Mouse (Mus musculus) embryonic facial prominence, embryonic 11.5 days (tissue): ENCODE data around the gene Olfr728. TPM values are rescaled to one million over a fixed set of nuclear protein-coding genes. Genes with fewer than 3 reads are reported as not detected.

ENCODE experiments used
- ATAC-seq: fragments of 200-750 bp; cut with Nextera tagmentation; replicated peaks from 2 replicates; pipeline ENCODE4 v1.8.0; 2017; ENCODE audit warnings: low read depth; ENCODE audit not compliant: insufficient number of reproducible peaks, low FRiP score, low TSS enrichment
- DNase-seq: peaks from one replicate; pipeline ENCODE4 v3.0.0-alpha.2; 2015; ENCODE audit warnings: low spot score
- H3K27ac ChIP-seq: fragments of 300-500 bp; sonication (generic); replicated peaks from 2 replicates; pipeline ENCODE4 v1.5.1; 2014; ENCODE audit warnings: mild to moderate bottlenecking, low read depth, low read length, control low read depth
- H3K27me3 ChIP-seq: fragments of 300-500 bp; sonication (generic); 2 replicates; pipeline ENCODE4 v1.6.1; 2014; ENCODE audit warnings: mild to moderate bottlenecking, low read length, moderate library complexity, mixed read lengths; ENCODE audit not compliant: control insufficient read depth, insufficient read depth
- H3K36me3 ChIP-seq: fragments of 300-500 bp; sonication (generic); replicated peaks from 2 replicates; pipeline ENCODE4 v1.6.1; 2014; ENCODE audit warnings: low read depth, mild to moderate bottlenecking, low read length, moderate library complexity, mixed read lengths; ENCODE audit not compliant: control insufficient read depth, insufficient read depth
- H3K4me1 ChIP-seq: fragments of 300-500 bp; sonication (generic); 2 replicates; pipeline ENCODE4 v1.6.1; 2014; ENCODE audit warnings: low read length, mixed read lengths; ENCODE audit not compliant: control insufficient read depth, insufficient read depth
- H3K4me2 ChIP-seq: fragments of 300-500 bp; sonication (generic); 2 replicates; pipeline ENCODE4 v1.6.1; 2014; ENCODE audit warnings: low read depth, mild to moderate bottlenecking, control low read depth, low read length, moderate library complexity
- H3K4me3 ChIP-seq: fragments of 300-500 bp; sonication (generic); 2 replicates; pipeline ENCODE4 v1.5.1; 2014; ENCODE audit warnings: low read depth, low read length, control low read depth
- H3K9ac ChIP-seq: fragments of 300-500 bp; sonication (generic); replicated peaks from 2 replicates; pipeline ENCODE4 v1.6.1; 2014; ENCODE audit warnings: mild to moderate bottlenecking, control low read depth, low read length
- H3K9me3 ChIP-seq: fragments of 300-500 bp; sonication (generic); replicated peaks from 2 replicates; pipeline ENCODE4 v1.6.1; 2016; ENCODE audit warnings: mild to moderate bottlenecking, low read length, inconsistent platforms, mixed read lengths; ENCODE audit not compliant: control insufficient read depth
- WGBS: fragments of 180-500 bp; shearing (Covaris S2); extraction: QIAGEN DNeasy Blood & Tissue Kit; methylation state at CpG from one replicate; pipeline ENCODE4 v1.1.7; 2014; 5-methylcytosine and 5-hydroxymethylcytosine counted together
- polyA plus RNA-seq: library from polyadenylated mRNA; unstranded; fragments of >200 nt; fragmentation: Nextera tagmentation; extraction: Ambion mirVana; gene quantifications from 2 replicates; pipeline ENCODE4 v1.2.1, GENCODE M21; 2014

Gene Olfr728
- polyA plus RNA-seq, result not detected in 2 replicates

GRCm38 (mm10) chr14:50142580-50142979, at the start of gene Olfr728:
Olfr728 (minus strand) TSS chr14:50142680.
- Histone ChIP-seq H3K9ac (no peak within 1 kb of the TSS), H3K9me3 (no peaks in the 10 kb centered on the region), H3K4me1 (no peaks in the 10 kb centered on the region), H3K4me3 (no peak within 1 kb of the TSS), H3K4me2 (no peak within 1 kb of the TSS), H3K36me3 (no peaks in the 10 kb centered on the region), H3K27ac (no peak within 1 kb of the TSS), H3K27me3 (no peaks in the 10 kb centered on the region)
- WGBS, result 86% methylated on average over 5 of the region's 5 CpGs
- ATAC-seq (no peak), DNase-seq (no peak)

GRCm38 (mm10) chr14:50188098-50188497, 45.6 kb upstream of the Olfr728 start, which contains the start of gene Olfr730:
Olfr730 (minus strand) TSS chr14:50188198.
- no peaks in the 10 kb centered on the region for H3K4me1 ChIP-seq
- H3K27me3 ChIP-seq, result no peaks in the 10 kb centered on the region
- ATAC-seq (no peak), DNase-seq (no peak)
- no peak within 1 kb of the TSS for H3K4me2 ChIP-seq
- H3K9me3 ChIP-seq, result no peaks in the 10 kb centered on the region
- H3K27ac ChIP-seq, result no peak within 1 kb of the TSS
- no peak within 1 kb of the TSS for H3K4me3 ChIP-seq
- H3K9ac ChIP-seq, result no peak within 1 kb of the TSS
- WGBS, result 58% methylated on average over 1 of the region's 1 CpGs
- no peaks in the 10 kb centered on the region for H3K36me3 ChIP-seq

GRCm38 (mm10) chr14:50152810-50153209, 10.3 kb upstream of the Olfr728 start, which contains the start of gene Olfr729:
Olfr729 (minus strand) TSS chr14:50152910.
- no peaks in the 10 kb centered on the region for H3K9me3 ChIP-seq
- no peak within 1 kb of the TSS for H3K27ac ChIP-seq
- no peaks in the 10 kb centered on the region for H3K4me1 ChIP-seq
- H3K4me3 ChIP-seq, result no peak within 1 kb of the TSS
- DNase-seq, result no peak
- H3K36me3 ChIP-seq, result no peaks in the 10 kb centered on the region
- no peak within 1 kb of the TSS for H3K9ac ChIP-seq
- no peak within 1 kb of the TSS for H3K4me2 ChIP-seq
- no peak for ATAC-seq
- no peaks in the 10 kb centered on the region for H3K27me3 ChIP-seq

GRCm38 (mm10) chr14:50122886-50123285, 19.6 kb downstream of the Olfr728 start, which contains the start of gene Olfr727:
Olfr727 (plus strand) TSS chr14:50123186.
- H3K27ac ChIP-seq, result no peak within 1 kb of the TSS
- no peaks in the 10 kb centered on the region for H3K9me3 ChIP-seq
- DNase-seq (no peak), ATAC-seq (no peak)
- no peak within 1 kb of the TSS for H3K9ac ChIP-seq
- H3K4me1 ChIP-seq, result no peaks in the 10 kb centered on the region
- H3K27me3 ChIP-seq, result no peaks in the 10 kb centered on the region
- no peak within 1 kb of the TSS for H3K4me2 ChIP-seq
- 76% methylated on average over 1 of the region's 1 CpGs for WGBS
- H3K4me3 ChIP-seq, result no peak within 1 kb of the TSS
- no peaks in the 10 kb centered on the region for H3K36me3 ChIP-seq

DNA sequence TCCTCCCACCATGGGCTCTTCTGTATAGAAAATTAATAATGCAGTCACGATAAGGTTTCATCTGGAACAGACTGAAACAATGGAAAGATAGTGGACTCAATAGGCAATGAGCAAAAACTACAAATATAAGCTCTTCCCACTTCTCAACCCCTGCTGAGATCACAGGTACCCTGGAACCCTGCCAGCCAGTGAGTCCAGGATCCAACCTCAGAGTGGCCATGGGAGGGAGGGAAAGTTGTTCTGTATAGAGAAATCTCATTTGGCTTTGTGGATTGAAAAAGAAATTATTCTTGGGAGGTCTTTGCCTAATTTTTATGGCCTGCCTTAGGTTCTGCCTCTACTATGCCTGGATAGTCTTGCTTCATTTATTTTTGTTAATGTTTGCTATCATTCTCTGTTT, 51.6 kb downstream of the Olfr728 start, which contains the start of gene Olfr726:
Olfr726 (minus strand) TSS at position 101 of the 400 bp plus-strand sequence.
- Histone ChIP-seq H3K27ac (no peak within 1 kb of the TSS), H3K9ac (no peak within 1 kb of the TSS), H3K4me2 (no peak within 1 kb of the TSS), H3K36me3 (no peaks in the 10 kb centered on the region), H3K9me3 (no peaks in the 10 kb centered on the region), H3K4me3 (no peak within 1 kb of the TSS), H3K4me1 (no peaks in the 10 kb centered on the region), H3K27me3 (no peaks in the 10 kb centered on the region)
- no peak for DNase-seq
- 79% methylated on average over 1 of the region's 1 CpGs for WGBS
- no peak for ATAC-seq

Other genes with a start within 250 kb of the Olfr728 start
- gene Olfr722, start 240.7 kb downstream of the Olfr728 start, polyA plus RNA-seq, result not detected in 2 replicates
- not detected in 2 replicates for gene Olfr723, start 210.9 kb downstream of the Olfr728 start, polyA plus RNA-seq
- not detected in 2 replicates for gene Olfr724, start 179.4 kb downstream of the Olfr728 start, polyA plus RNA-seq
- not detected in 2 replicates for gene Olfr725, start 102.3 kb downstream of the Olfr728 start, polyA plus RNA-seq
- gene Olfr726, start 51.7 kb downstream of the Olfr728 start, polyA plus RNA-seq, result not detected in 2 replicates
- not detected in 2 replicates for gene Olfr727, start 19.5 kb downstream of the Olfr728 start, polyA plus RNA-seq
- gene Olfr729, start 10.2 kb upstream of the Olfr728 start, polyA plus RNA-seq, result not detected in 2 replicates
- not detected in 2 replicates for gene Olfr730, start 45.5 kb upstream of the Olfr728 start, polyA plus RNA-seq
- gene Olfr731, start 99.2 kb upstream of the Olfr728 start, polyA plus RNA-seq, result not detected in 2 replicates
- not detected in 2 replicates for gene Olfr732, start 141.5 kb upstream of the Olfr728 start, polyA plus RNA-seq
- gene Olfr733, start 158.8 kb upstream of the Olfr728 start, polyA plus RNA-seq, result not detected in 2 replicates
- gene Olfr734, start 184.1 kb upstream of the Olfr728 start, polyA plus RNA-seq, result not detected in 2 replicates
- gene Olfr735, start 206.2 kb upstream of the Olfr728 start, polyA plus RNA-seq, result not detected in 2 replicates
- not detected in 2 replicates for gene Tlr11, start 215.2 kb upstream of the Olfr728 start, polyA plus RNA-seq
- not detected in 2 replicates for gene Olfr736, start 238.5 kb upstream of the Olfr728 start, polyA plus RNA-seq